Mouse (Mus musculus) colon, adult 2 months (tissue): ENCODE results near the gene Gm10300. TPM values are rescaled to one million over a fixed set of nuclear protein-coding genes. Genes with fewer than 3 reads are reported as not detected.

ENCODE experiments used
- polyA plus RNA-seq: library from polyadenylated mRNA; depleted of rRNA; stranded (reverse); fragments of >200 nt; gene quantifications from 2 replicates; pipeline ENCODE4 v1.2.3, GENCODE M21; 2012; rRNA removed

Gene Gm10300
- polyA plus RNA-seq = 0.13 and 0.19 TPM in 2 replicates

GRCm38 (mm10) chr4:132074077-132074932 lies at the start of gene Gm10300:
TSS of gene Gm10300 (plus strand) at chr4:132074697.

GRCm38 (mm10) chr4:132074933-132075769 lies 654 bp downstream of the Gm10300 start, which contains the start of gene Epb41:
TSS of gene Epb41 (minus strand) at chr4:132075321.

Other genes with a start within 250 kb of the Gm10300 start
- gene Ptpru, start 236.4 kb upstream of the Gm10300 start, polyA plus RNA-seq = 16.3 and 18.0 TPM in 2 replicates
- 83.1 and 97.5 TPM in 2 replicates for gene Mecr, start 231.2 kb upstream of the Gm10300 start, polyA plus RNA-seq
- gene Srsf4, start 201.1 kb upstream of the Gm10300 start, polyA plus RNA-seq = 29.4 and 33.5 TPM in 2 replicates
- gene Tmem200b, start 152.9 kb upstream of the Gm10300 start, polyA plus RNA-seq = 59.3 and 70.1 TPM in 2 replicates
- 21.9 and 22.1 TPM in 2 replicates for gene Epb41, start 624 bp downstream of the Gm10300 start, polyA plus RNA-seq
- gene Oprd1, start 69.8 kb downstream of the Gm10300 start, polyA plus RNA-seq = 1.2 and 1.3 TPM in 2 replicates
- gene Ythdf2, start 137.6 kb downstream of the Gm10300 start, polyA plus RNA-seq = 12.4 and 14.9 TPM in 2 replicates
- gene Gmeb1, start 186.9 kb downstream of the Gm10300 start, polyA plus RNA-seq = 9.8 and 14.2 TPM in 2 replicates
- 3.2 and 6.4 TPM in 2 replicates for gene Taf12, start 199.7 kb downstream of the Gm10300 start, polyA plus RNA-seq
- gene Rab42, start 228.7 kb downstream of the Gm10300 start, polyA plus RNA-seq = 4.2 and 5.1 TPM in 2 replicates